Mouse (Mus musculus) embryo, embryonic 10.5 days (tissue): Measurements from ENCODE around the gene Gm8926.
"Not testable (repeated sequence)": the region's sequence is repeated elsewhere in the genome, so short reads cannot be mapped to it uniquely, and the experiment has no call there.

Experiments used
- DNase-seq: peaks from one replicate; pipeline ENCODE4 v3.0.0-alpha.2; 2015; ENCODE audit warnings: low spot score

Gene Gm8926

DNA sequence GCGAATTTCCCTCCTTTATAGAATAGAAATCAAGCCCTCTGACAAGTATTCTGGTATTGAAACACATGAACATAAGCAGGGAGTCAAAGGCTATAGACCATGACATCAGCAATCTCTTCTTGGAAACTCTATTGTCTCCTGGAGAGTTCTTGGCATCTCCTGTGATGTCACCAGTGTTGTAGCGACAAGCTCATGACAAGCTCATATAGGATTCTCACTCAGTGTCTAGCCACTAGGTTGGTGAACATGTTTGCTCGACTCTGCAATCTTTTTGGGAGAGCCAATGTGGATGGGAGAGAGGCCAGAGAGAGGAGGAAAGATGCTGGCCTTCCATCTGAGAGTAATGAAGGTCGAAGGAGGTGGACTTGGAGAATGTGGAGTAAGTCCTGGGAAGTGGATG is at the start of gene Gm8926:
Gene Gm8926, plus strand, starts transcription at position 301 of the 400 bp plus-strand sequence.
- not testable (repeated sequence) for DNase-seq
